Mouse (Mus musculus) limb, embryonic 14.5 days (tissue): ENCODE data around the gene Taf8. TPM values are rescaled to one million over a fixed set of nuclear protein-coding genes. Genes with fewer than 3 reads are reported as not detected.
A peak's percentile ranks its signal among the peaks of the same experiment; 100 is the strongest.

ENCODE experiments used
- ATAC-seq: fragments of 200-750 bp; cut with Nextera tagmentation; 2 replicates; pipeline ENCODE4 v1.8.0; 2017; ENCODE audit warnings: low read depth, moderate number of reproducible peaks, moderate TSS enrichment; ENCODE audit not compliant: low FRiP score
- DNase-seq: peaks from one replicate; pipeline ENCODE4 v3.0.0-alpha.2; 2015; ENCODE audit warnings: low spot score
- H3K27ac ChIP-seq: fragments of 300-500 bp; sonication (generic); replicated peaks from 2 replicates; pipeline ENCODE4 v1.5.1; 2014; ENCODE audit warnings: low read depth, mild to moderate bottlenecking, low read length, moderate library complexity, mixed read lengths
- H3K27me3 ChIP-seq: fragments of 300-500 bp; sonication (generic); 2 replicates; pipeline ENCODE4 v1.6.1; 2014; ENCODE audit warnings: low read length, mixed read lengths; ENCODE audit not compliant: control insufficient read depth, insufficient read depth
- H3K36me3 ChIP-seq: fragments of 300-500 bp; sonication (generic); 2 replicates; pipeline ENCODE4 v1.6.1; 2014; ENCODE audit warnings: mild to moderate bottlenecking, low read length, moderate library complexity, mixed read lengths; ENCODE audit not compliant: control insufficient read depth, insufficient read depth
- H3K4me1 ChIP-seq: fragments of 300-500 bp; sonication (generic); 2 replicates; pipeline ENCODE4 v1.6.1; 2014; ENCODE audit warnings: antibody characterized with exemption, low read length, mixed read lengths; ENCODE audit not compliant: control insufficient read depth, insufficient read depth
- H3K4me2 ChIP-seq: fragments of 300-500 bp; sonication (generic); replicated peaks from 2 replicates; pipeline ENCODE4 v1.6.1; 2014; ENCODE audit warnings: low read depth, mild to moderate bottlenecking, low read length, moderate library complexity; ENCODE audit not compliant: severe bottlenecking
- H3K4me3 ChIP-seq: fragments of 300-500 bp; sonication (generic); replicated peaks from 2 replicates; pipeline ENCODE4 v1.5.1; 2014; ENCODE audit warnings: low read length
- H3K9ac ChIP-seq: fragments of 300-500 bp; sonication (generic); 2 replicates; pipeline ENCODE4 v1.6.1; 2014; ENCODE audit warnings: mild to moderate bottlenecking, low read depth, low read length, moderate library complexity; ENCODE audit not compliant: severe bottlenecking
- H3K9me3 ChIP-seq: fragments of 300-500 bp; sonication (generic); 2 replicates; pipeline ENCODE4 v1.6.1; 2016; ENCODE audit warnings: low read length; ENCODE audit not compliant: control insufficient read depth
- POLR2A ChIP-seq: fragments of 200-500 bp; IDR thresholded peaks from 2 replicates; pipeline ENCODE4 v1.8.0; 2012; ENCODE audit warnings: inconsistent platforms, mild to moderate bottlenecking, moderate library complexity, borderline replicate concordance; ENCODE audit not compliant: insufficient read depth, insufficient read length; ENCODE audit errors: extremely low read depth
- WGBS: fragments of 180-500 bp; shearing (Covaris S2); extraction: QIAGEN DNeasy Blood & Tissue Kit; methylation state at CpG from one replicate; pipeline ENCODE4 v1.1.7; 2014; 5-methylcytosine and 5-hydroxymethylcytosine counted together
- polyA plus RNA-seq, 2 experiments: library from polyadenylated mRNA; depleted of rRNA in 1 of 2; stranded (reverse) in 1 of 2; unstranded in 1 of 2; fragments of >200 nt; fragmentation: Nextera tagmentation in 1 of 2; extraction: Ambion mirVana in 1 of 2; gene quantifications; 2 replicates each; pipeline versions ENCODE4 v1.2.1 to v1.2.3; 2012 to 2014

Taf8 gene
- polyA plus RNA-seq, 2 experiments, result 26.3 to 46.4 TPM

DNA sequence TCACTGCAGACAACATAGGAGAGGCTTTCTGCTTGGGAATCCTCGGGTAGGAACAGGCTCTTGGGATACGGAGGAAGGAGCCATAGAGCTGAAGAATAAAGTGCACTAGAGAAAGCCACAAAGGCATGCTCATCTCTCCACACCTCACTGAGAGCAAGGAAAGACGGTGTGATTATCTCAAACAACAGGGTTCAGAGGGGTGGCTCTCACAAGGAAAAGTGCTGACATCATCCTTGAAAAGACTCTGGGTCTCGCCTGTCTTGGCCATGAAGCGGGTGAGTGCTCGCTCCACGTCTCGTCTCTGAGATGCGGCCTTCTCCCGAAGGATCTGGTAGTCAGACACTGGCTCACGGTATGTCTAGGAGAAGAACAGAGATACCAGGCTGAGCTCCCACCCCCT lies 8.0 kb downstream of the Taf8 start:
- Histone ChIP-seq H3K4me1 (no peaks in the 10 kb centered on the region), H3K4me3 (no peak overlapping the region), H3K4me2 (no peak overlapping the region), H3K9ac (no peak overlapping the region), H3K36me3 (peaks cover 92% of the 10 kb centered on the region), H3K27me3 (no peaks in the 10 kb centered on the region), H3K9me3 (no peaks in the 10 kb centered on the region), H3K27ac (no peak overlapping the region)
- WGBS, result 91% methylated on average over 11 of the region's 11 CpGs
- DNase-seq, result no peak
- no peak for ATAC-seq
- TF ChIP-seq POLR2A, result no peak

DNA sequence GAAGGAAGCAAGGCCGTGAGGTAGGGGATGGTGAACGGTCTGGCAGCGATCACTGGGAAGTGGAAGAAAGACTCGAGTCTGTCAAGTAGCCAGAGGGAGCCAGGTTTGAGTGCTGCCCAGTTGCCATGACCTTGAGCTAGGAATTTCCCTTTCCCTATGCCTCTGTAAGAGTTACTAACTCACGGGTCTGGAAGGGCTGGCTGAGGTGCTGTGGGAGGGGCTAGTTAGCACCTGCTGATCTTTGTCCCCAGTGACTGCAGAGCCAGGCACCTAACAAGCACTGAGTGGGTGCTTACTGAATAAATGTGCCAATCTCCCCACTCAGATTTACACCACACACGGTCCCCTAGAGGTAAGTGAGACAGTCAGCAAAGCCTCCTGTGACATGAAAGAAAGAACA lies 8.4 kb downstream of the Taf8 start:
- ATAC-seq, result no peak
- Histone ChIP-seq H3K9me3 (no peaks in the 10 kb centered on the region), H3K27me3 (no peaks in the 10 kb centered on the region), H3K4me3 (no peak overlapping the region), H3K36me3 (peaks cover 93% of the 10 kb centered on the region), H3K27ac (no peak overlapping the region), H3K4me1 (no peaks in the 10 kb centered on the region), H3K9ac (no peak overlapping the region), H3K4me2 (no peak overlapping the region)
- TF ChIP-seq POLR2A, result no peak
- no peak for DNase-seq
- WGBS, result 88% methylated on average over 6 of the region's 6 CpGs

DNA sequence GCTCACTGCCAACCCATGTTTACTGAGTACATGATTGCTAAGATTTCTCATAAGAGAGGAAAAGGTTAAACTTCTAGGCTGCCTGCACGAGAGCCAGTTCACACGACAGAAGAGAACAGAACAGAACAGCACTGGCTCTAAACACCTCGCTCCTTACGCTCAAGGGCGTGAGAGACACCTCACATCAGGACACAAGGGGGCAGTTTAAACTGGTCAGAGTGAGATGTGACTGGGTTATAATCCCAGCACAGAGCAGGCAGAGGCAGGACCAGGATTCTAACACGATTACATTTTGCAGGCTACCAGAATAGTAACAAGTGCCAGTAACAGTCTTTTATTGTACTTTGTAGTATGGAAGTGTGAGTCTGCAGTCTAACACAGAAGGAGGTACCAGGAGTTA lies 9.4 kb downstream of the Taf8 start:
- peaks cover 93% of the 10 kb centered on the region for H3K36me3 ChIP-seq
- ATAC-seq (no peak), DNase-seq (no peak)
- 79% methylated on average over 6 of the region's 6 CpGs for WGBS
- TF ChIP-seq POLR2A, result no peak
- no peaks in the 10 kb centered on the region for H3K9me3 ChIP-seq
- H3K4me2 ChIP-seq, result no peak overlapping the region
- no peak overlapping the region for H3K9ac ChIP-seq
- no peak overlapping the region for H3K27ac ChIP-seq
- H3K27me3 ChIP-seq, result no peaks in the 10 kb centered on the region
- H3K4me3 ChIP-seq, result no peak overlapping the region
- no peaks in the 10 kb centered on the region for H3K4me1 ChIP-seq

DNA sequence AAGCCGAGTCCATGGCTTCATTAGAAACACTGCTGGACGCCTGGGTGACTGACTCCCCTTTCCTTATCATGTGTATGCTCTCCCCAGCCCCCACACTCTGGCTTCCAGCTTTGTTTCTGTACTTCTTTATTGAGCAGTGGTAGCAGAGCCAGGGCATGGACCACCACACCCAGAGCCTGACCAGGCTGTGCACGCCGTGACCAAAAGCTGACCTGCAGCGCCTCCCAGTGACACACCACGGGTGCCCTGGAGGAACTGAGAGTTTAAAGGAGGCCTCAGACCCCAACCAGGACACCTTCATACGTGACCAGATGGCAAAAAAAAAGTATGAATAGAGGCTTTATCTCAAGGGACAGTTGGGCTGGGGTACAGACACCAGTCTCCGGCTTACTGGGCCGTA lies 11.3 kb downstream of the Taf8 start:
- H3K36me3 ChIP-seq, result peaks cover 82% of the 10 kb centered on the region
- ATAC-seq, result no peak
- no peaks in the 10 kb centered on the region for H3K9me3 ChIP-seq
- WGBS, result 87% methylated on average over 9 of the region's 9 CpGs
- H3K9ac ChIP-seq, result no peak overlapping the region
- no peak overlapping the region for H3K27ac ChIP-seq
- DNase-seq, result no peak
- TF ChIP-seq POLR2A, result no peak
- 0 out of 2 replicates have a peak, but pooled peaks cover 2% of the 10 kb centered on the region for H3K4me1 ChIP-seq
- H3K27me3 ChIP-seq, result no peaks in the 10 kb centered on the region
- H3K4me2 ChIP-seq, result no peak overlapping the region
- no peak overlapping the region for H3K4me3 ChIP-seq

DNA sequence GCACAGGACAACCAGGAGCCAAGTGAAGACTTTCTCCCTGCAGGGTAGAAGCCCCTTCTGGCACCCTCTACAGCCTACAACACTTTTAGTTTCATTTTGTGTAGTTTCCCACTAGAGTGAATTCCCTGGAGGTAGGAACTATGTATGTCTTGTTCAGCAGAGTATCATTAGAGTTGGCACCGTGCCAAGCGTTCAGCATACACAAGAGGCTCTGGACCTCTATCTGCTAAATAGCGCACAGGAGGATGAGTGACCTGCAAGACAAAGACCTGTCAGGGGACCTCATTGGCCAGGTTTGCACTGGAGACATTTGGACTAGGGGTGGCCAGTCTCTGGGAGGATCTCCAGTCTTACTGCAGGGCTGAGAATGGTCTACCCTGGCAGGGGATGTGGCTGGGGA lies 16.3 kb downstream of the Taf8 start:
- WGBS, result 85% methylated on average over 3 of the region's 3 CpGs
- Histone ChIP-seq H3K9me3 (no peaks in the 10 kb centered on the region), H3K9ac (no peak overlapping the region), H3K27me3 (no peaks in the 10 kb centered on the region), H3K4me3 (no peak overlapping the region), H3K4me1 (0 out of 2 replicates have a peak, but pooled peaks cover 9% of the 10 kb centered on the region), H3K36me3 (peaks cover 34% of the 10 kb centered on the region), H3K27ac (no peak overlapping the region), H3K4me2 (no peak overlapping the region)
- ATAC-seq (no peak), DNase-seq (no peak)
- no peak for TF ChIP-seq POLR2A

DNA sequence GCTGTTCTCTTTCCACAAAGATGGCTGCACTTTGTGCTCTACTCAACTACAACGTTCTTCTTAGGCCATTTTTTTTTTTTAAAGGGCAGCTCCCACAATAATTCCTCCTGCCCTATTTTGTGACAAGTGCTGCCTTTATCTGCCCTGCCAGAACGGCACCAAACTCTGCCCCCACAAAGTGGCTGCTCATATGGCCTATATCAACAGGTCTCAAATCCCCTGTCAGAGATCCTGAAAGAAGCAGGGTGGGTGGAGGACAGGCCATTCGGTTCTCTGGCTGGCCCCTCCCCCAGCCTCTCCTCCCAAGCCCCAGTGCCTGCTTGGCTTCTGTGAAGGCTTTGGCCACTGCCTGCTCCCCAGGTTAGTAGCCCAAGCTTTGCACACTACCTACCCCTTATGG lies 17.1 kb downstream of the Taf8 start:
- H3K36me3 ChIP-seq, result peaks cover 26% of the 10 kb centered on the region
- no peaks in the 10 kb centered on the region for H3K9me3 ChIP-seq
- H3K27me3 ChIP-seq, result no peaks in the 10 kb centered on the region
- no peak for TF ChIP-seq POLR2A
- no peak overlapping the region for H3K4me2 ChIP-seq
- 11% methylated on average over 3 of the region's 3 CpGs for WGBS
- H3K27ac ChIP-seq, result 0 out of 2 replicates have a peak overlapping the region, but pooled peaks have one; percentile 38
- no peak overlapping the region for H3K4me3 ChIP-seq
- ATAC-seq (no peak), DNase-seq (no peak)
- no peak overlapping the region for H3K9ac ChIP-seq
- H3K4me1 ChIP-seq, result 0 out of 2 replicates have a peak, but pooled peaks cover 9% of the 10 kb centered on the region
